Mouse (Mus musculus) lung, adult 2 months (tissue): ENCODE results near the gene Atl3.

Experiments
- CTCF ChIP-seq: fragments of 200-500 bp; IDR thresholded peaks from 2 replicates; pipeline ENCODE4 v1.5.1; 2011; ENCODE audit warnings: mild to moderate bottlenecking, low read length, control low read depth; ENCODE audit not compliant: insufficient read depth
- POLR2A ChIP-seq: fragments of 200-500 bp; IDR thresholded peaks from 2 replicates; pipeline ENCODE4 v1.6.1; 2011; ENCODE audit warnings: low read depth, mild to moderate bottlenecking, control low read depth, low read length, borderline replicate concordance; ENCODE audit errors: extremely low read depth

DNA sequence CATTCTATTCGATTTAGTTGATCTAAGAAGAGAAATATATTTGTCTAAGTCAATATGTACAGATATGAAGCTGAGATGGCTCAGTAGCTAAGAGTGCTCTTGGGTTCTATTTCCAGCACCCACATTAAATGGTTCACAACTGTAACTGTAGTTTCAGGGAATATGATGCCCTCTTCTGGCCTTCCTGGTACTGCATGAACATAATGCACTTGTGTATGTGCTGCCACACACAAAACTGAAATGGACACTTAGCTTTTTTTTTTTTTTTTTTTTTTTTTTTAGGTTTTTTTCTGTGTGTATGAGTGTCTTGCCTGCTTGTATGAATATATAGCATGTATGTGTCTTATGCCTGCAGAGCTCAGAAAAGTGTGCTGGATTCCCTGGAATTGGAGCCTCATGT lies 29.5 kb downstream of the Atl3 start:
- no peak for TF ChIP-seq CTCF
- no peak for TF ChIP-seq POLR2A
